Mouse (Mus musculus): ENCODE measurements at regions not wholly inside any gene's neighbourhood (a gene's known extent, or its start where the extent isn't known, plus 50 kb on each side); places are given as distances from the start of the nearest gene placed in this dataset.

- no peak for DNase-seq (ENCODE audit: low spot score)
These were observed 55.6 kb upstream of the Akirin2 start for GRCm38 (mm10) chr4:34494961-34495723.

GRCm38 (mm10) chr4:34498325-34498724 lies 52.4 kb upstream of the Akirin2 start:
- DNase-seq (ENCODE audit: low spot score): no peak

- no peak for DNase-seq (ENCODE audit: low spot score)
These were observed 52.0 kb upstream of the Akirin2 start for GRCm38 (mm10) chr4:34498781-34499180.

GRCm38 (mm10) chr4:34499731-34500130 lies 51.0 kb upstream of the Akirin2 start:
- no peak for DNase-seq (ENCODE audit: low spot score)
